Mouse (Mus musculus) lung, postnatal 25 days (tissue): Measurements from ENCODE around the gene Plekha6.

ENCODE experiments used
- DNase-seq: peaks from one replicate; pipeline ENCODE4 v3.0.0; 2022; ENCODE audit warnings: low spot score

Plekha6 gene

DNA sequence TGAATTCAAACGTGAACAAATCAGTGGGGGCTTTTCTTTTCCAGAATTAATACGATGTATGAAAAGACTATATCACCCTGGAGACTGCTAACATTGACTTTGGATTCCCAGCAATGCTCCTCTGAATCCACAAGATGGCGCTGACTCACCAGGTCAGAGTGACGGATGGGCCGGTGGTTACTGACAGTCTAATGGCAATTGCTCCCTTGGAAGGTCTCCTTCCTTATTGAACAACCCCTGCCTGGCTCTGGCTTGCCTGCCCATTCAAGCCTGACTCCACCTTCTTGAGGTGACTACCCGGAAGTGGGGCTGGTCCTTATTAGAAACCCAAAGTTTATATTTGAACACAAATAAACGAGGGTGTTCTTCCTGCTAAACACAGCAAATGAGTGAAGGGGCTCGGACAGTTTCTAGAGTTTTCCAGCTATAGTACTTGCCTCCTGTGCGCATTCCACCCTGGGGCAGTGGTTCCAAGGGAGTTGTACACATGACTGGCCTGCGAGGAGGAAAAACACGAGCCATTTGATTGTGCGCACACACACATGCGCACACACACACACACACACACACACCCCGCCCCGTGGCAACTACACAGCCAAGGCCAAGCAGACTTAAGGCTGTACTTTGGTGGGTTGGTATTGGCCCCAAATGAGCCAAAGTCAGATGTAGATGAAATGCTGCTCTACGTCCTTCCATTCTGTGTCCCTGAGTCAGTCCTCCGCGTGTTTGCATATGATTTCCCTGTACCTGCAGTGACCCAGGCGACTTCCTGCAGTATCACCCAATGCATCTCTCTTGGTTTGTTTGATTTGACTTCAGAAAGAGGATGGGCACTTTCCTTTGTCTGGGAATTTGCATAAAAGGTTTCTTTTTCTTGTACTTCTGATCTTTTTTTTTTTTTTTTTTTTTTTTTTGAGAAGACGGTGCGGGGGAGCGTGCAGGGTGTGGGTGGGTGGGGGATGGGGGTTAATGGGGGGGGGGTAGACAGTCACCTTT lies 17.7 kb upstream of the Plekha6 start:
- peak; percentile 69 for DNase-seq

DNA sequence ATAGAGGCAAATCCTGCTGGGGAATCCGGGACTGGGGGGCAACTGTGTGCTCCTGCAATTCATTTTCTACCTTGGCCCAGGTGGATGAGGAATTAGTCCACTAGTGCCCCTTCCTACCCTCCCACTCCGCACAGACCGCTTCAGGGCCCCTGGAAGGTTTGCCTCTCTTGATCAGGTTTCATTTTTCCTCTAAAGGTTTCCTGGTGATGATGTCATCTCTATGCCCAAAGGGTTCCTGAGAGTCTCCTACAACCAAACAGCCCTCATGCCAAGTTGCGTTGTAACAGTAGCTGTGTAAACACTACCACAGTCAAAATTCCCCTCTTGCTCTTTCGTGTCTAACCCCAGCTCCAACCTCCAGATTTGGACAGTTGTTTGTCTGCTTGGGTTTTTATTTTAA lies 16.7 kb upstream of the Plekha6 start:
- DNase-seq, result peak; percentile 50

DNA sequence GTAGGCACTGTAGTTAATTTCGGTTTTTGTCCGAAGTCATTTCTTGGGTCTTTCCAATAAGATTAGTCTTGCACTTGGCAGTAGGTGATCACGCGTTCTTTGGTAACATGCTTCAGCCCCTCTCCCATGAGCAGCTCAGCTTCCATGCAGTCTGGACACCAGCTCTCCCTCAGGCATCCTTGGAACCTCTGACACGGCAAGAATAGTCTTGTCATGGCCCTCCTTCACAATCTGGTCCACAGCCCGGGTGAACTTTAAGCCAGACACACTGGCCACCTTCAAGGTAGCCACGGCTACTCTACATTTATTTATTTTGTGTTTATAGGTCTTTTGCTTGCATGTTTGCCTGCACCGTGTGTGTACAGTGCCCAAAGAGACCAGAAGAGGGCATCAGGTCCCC lies 15.9 kb upstream of the Plekha6 start:
- DNase-seq, result no peak

DNA sequence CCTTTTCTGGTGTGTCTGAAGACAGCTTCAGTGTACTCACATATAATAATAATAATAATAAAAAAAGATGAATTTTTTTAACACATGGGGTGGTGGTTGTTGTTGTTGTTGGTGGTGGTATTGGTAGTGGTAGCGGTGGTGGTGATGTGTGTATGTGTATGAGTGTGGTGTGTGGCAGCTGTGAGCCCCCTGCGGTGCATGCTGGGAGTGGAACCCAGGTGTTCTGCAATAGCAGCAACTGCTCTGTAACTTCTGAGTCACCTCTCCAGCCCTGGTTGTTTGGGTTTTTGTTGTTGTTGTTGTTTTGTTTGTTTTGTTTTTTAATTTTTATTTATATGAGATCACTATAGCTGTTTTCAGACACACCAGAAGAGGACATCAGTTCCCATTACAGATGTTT lies 13.5 kb upstream of the Plekha6 start:
- no peak for DNase-seq

DNA sequence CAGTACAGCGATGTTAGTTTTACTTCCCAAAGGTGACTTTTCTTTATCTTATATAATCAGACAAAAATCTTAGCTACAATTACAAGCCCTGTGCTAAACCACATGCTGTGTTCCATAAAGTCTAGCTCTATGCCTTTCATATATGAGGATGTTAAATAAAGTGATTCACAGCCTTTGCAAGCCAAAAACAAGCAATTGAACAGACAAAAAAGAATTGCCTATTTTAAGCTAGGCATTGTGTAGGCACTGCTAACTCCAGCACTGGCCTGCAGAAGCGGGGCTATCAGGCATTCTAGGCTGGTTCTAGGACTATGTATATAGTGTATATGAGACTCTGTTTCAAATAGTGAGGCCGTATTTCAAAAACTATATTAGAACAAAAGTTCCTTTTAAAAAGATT lies 11.8 kb upstream of the Plekha6 start:
- DNase-seq, result no peak

DNA sequence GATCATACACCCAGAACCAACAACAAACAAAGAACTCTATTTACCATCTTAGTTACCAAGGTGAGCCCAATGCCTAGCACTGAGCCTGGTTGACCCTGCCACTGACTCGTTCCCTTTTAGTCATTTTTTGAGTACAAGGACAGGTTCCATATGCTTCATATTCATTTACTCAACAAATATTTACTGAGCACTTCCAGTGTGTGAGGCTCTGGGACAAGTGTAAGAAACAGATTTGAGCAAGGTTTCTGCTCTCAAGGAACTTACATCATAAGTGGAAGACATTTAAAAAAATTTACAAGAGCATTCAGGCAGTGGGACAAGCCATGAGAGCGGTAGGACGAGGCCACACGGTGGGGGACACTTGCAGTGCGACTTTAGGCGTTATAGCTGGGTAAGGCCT lies 8.7 kb upstream of the Plekha6 start:
- no peak for DNase-seq

DNA sequence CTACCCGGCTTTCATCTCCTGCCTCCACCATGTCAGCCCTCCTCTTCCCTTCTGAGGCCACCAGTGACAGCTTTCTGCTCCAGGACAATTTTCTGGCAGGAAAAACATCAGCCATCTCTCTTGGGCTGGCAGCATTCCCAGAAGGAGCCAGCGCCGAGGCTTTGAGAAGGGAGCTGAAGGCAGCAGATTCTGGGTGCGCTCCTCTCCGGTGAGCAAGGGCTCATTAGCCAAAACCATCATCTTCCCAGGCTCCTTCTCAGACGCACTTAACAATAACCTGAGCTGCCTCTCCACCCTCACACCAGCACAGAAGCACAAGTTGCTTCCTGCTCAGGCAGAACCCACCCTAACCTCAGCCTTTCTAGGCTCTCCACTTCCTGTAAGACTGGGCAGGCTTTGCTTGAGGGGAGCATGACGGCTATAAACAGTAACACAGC lies 4.9 kb upstream of the Plekha6 start:
- peak; percentile 40 for DNase-seq

DNA sequence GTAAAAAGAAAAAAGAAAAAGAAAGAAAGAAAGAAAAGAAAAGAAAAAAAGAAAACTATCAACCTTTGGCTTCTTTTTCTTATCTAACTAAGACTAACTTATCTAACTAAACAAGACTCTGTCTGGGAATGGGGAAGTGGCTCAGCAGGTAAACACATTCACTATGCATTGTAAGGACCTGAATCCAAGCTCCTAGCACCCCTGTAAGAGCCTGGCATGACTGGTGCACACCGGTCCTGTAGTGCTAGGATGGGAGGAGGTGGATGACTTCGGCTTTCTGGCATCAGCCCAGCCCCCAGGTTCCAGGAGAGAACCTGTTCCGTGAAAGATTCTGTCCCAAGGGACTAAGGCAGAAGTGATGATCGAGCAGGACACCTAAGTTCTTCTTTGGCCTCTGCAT lies 2.5 kb upstream of the Plekha6 start:
- DNase-seq, result no peak

DNA sequence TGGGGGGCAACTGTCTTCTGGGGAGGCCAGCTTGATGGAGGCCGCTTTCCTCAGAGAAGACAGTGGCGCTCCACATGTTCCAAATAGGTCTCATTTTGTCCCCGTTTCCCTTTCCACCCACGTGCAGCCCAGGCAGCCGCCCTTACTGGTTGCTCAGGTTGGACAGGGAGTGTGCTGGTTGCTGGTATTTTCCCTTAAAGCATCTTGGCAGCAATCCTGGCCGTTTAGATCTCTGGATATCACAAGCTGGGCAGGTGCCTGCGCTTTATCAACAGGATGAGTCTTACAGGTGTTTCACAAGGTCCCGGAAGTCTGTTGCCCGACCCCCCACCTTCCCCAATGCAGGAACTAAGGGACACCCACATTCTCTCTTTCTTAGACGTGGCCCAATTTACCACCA lies 2.0 kb upstream of the Plekha6 start:
- no peak for DNase-seq

DNA sequence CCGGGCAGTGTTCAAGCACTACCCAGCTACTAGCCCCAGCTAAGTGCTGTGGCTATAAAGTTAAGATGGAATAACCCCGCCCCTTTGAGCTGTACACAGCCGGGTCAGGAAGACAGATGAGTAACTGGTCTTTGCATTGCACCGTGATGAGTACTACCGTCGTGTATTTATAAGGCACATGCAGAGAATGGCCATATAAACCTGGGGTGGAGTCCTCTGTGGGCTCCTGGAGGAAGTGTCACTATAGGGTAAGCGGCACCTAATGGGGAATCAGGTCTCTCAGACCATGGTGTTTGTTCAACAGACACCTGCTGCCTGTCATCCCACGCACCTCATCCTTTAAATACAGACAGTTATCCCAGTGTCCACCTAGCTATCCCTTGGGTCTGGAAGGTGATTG lies 1.0 kb upstream of the Plekha6 start:
- no peak for DNase-seq

DNA sequence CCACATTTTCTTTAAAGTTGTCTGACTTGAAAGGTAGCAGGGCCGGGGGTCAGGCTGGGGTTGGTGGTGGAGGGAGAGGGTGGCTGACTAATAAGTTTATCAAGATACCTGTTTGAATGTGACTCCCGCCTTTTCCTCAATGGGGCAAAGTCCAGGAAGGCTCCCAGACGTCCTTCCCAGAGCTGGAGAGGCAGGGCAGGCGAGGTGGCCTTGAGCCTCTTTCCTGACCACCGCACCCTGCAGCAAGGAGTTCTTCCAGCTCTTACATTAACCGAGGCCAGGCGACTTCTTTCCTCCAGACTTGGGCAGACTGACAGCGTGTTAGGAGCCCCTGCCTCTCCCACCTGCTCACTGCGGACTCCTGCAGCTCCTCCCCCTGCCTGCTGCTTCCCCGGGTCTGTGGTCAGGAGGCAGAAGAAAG lies 591 bp downstream of the Plekha6 start:
- DNase-seq, result no peak

DNA sequence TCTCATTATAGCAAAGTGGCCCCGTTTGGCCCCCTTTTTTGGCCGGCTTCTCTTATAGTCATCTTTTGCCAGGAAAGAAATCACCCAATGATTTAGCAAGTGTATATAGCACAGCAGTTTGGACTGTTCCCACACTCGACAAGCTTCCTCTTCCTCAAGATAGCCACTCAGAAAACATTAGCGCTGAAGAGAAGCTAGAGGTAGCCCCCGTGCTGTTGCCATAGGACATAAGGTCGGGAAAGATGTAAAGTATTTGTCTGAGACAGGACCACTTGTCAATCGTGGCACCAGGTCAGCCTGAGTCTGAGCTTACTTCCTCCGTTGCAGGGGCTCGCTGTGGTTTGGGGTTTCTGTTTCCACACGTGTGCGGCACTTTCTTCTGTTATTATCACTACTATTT lies 1.1 kb downstream of the Plekha6 start:
- no peak for DNase-seq

DNA sequence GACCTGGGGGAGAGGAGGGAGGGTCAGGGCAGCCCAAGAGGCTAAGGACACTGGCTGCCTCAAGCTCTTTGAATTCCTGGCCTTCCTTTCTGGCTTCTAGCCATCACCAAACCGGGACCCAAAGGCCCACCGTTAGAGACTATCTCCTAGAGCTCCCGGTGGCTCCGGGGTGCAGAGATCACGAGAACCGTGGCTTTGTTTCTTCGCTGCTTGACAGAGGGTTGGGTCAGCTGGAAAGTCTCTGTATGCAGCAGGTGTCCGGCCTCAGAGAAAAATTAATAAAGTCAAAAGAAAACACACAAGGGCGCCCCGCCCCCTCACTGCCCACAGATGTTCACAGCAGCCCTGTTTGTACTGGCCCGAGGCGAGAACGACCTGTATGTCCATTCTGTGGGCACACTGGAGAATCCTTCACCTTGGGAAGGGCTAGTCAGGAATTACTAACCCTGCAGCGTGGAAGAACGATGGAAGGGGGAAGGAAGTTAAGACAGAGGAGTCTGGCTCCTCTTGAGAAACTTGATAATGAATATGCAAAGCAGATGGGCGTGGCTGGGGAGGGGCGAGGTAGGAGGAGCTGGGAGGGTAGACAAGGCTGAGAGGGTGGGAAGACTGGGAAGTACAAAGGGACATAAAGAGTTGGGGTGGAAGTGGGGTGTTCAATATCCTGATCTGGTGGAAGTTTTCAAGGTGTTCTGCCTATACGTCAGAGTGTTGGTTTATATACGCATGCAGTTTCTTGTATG lies 4.5 kb downstream of the Plekha6 start:
- no peak for DNase-seq

DNA sequence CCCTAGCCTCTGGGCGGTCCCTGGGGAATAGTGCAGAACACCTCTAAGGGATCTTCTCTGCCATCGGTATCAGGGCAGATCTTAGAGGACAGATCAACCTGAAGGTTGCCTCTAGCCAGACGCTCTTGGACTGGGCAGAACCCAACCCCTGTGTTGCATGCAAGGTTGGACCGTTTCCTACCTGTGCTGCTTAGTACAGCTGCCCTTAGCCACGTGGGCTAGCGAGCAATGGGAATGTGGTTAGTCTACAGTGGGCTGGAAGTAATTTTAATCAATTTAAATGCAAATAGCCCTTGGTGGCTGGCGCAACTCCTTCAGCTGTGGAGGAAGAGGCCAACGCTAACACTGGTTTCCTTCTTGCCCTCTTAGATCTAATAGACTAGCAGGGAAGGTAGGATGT lies 6.2 kb downstream of the Plekha6 start:
- no peak for DNase-seq

DNA sequence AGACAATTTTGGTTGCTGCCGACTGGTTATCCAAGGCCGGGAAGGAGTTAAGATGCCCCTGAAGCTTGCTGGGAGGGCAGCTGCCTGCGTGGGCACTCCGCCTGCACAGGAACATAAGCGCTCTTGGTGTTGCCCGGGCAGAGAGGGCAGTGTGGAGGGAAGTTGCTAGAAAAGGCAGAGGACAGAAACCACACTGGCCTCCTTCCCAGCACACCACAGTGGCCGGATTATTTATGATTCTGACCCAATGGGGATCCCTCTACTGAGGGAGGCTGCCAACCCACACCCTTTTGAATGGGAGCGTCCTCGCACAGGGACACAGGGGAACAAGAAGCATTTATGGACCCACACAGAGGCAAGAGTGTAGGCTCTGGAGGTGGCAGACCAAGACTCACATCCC lies 7.3 kb downstream of the Plekha6 start:
- DNase-seq, result no peak

DNA sequence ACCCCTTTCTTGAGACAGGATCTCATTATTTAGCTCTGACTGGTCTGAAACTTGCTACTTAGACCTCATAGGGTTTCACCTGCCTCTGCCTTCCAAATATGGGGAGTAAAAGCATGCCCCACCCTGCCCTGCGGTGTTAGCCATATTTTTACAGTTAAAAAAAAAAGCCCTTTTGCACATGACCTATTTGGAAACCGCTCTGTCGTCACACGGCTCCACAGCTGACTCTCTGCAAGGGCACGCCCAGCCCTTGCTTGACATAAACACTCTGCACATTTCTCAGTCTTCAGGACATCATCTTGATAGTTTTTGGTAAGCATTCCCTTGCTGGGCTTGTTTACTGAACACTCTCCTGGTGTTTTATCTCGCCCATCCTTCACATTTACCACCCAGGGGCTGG lies 11.1 kb downstream of the Plekha6 start:
- DNase-seq, result no peak

DNA sequence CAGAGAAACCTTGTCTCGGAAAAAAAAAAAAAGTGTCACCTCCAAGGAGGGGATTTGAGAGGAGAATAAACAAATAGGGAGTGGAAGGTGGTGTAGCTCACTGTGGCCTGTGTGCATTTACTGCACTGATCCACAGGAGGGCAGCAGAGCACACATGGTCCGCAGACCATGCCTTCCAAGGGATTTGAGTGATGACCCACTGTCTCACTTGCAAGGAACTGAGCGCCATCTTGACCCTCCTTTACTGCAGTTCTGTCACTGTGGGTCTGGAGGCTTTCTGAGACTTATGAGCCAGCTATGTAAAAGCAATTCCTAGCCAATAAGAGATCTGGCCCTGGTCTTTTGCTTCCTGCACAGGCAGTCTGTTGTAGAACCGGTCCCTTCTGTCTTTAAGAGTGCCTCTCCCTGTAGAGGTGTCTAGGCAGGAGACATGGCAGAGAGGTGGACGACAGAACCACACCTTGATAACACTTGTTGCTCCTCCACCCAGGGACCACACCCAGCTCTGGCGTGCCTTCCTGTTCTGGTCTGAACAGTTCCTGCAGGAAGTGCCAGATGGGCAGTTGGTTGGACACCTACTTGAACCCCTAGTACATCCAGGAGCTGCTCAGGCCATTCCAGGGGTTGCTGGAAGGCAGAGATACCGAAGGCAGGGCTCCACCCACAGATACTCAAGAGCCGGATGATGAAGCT lies 13.6 kb downstream of the Plekha6 start:
- peak; percentile 59 for DNase-seq

DNA sequence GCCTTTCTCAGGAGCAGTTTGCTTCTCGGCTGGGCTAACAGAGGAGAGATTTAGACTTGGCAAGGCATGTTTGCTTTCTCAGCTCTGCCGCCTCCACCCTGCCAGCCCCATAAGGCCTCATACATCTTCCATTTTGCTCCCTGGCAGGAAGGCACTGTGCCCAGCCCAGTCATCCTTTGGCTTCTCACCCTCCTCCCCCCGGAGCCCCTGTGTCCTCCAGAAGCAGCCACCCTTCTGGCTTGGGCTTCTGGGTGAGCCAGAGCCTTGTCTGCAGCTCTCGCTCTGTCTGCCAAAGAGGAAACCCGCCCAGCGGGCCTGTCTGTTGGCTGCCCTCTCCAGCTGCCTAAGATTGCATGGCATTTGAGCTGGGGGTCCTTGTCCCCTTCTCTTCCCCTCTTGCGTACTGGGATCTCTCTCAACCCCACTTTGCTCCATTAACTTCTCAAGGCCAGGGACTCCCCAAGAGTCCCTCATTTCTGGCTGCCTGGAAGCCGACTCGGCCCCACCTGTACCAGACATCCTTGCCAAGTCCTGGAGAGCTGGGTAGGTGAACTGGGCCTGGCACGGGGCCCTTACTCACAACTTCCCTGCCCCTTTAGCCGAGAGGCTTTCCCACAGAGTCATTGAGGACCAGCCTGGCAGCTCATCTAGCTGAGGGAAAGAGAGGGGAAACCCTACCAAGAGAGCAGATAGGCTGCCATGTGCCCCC lies 14.9 kb downstream of the Plekha6 start:
- peak; percentile 66 for DNase-seq

DNA sequence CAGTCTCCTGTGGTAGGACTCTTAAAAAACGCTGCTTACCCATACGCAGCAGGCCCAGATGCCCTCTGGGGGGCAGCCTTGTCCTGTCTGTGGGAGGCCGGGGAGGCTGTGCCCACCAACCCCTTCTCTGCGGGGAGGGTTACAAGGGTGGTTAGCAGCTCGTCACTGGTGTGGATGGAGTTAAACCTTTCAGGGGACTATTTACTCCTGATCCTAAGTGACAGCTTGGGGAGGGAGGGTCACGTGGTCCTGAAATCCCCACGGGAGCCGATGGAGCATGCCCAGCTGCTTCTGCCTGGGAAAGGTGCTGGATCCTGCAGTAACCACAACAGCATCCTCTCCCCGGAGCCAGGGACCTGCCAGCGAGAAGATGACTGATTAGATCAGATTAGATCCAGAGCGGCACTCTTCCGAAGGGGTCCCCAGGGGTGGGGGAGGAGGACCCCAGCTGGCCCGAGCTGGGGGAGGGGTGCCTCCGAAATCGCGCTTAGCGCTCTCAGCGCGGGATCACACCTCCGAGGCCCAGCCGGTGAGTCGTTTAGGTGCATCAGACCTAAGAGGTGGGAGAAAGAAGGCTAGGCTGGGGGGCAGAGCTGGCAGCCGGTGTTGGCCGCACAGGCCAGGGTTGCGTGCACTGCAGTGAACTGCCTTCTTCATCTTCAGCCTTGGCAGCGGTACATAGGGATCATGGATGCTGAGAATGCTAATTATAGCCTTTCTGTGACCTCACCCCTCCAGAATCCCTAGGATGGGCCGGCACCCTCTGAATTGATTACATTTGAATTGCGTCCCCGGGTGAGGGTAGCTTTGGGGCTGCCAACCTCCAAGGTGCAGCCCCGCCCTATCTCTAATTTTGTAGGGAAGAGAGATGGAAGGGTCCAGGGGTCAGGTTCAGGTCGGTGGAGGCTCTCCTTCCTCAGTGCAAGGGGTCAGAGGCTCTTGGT lies 17.3 kb downstream of the Plekha6 start:
- DNase-seq, result peak; percentile 46

DNA sequence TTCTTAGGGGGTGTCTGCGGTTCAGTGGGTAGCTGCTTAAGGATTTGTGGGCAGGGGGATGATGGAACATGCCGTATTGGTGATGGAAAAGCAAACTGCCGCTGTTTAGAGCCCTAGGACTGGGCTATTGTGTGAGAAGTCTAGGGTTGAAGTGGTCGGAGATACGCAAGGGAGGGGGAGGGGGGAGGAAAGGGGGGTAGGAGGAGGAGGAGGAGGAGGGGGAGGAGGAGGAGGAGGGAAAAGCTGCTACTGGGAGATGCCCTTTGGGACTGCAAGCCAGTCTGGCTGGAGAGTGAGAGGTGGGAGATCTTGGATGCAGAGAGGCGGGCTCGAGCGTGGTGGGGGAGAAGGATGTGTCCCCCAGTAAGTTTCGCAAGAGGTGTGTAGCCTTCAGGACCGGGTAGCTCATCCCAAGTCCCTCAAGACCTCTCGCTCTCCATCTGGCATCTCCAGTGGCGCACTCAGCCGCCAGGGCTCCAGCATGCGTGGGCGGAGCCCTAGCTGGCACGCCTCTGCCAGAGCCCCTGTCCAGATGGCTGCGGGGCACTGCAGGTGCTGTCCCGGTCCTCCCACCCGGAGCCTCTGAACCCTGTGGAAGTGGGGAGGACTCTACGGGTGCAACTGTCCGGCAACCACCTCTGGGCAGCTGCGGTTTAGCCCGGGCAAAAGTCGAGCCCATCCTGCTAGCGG lies 18.2 kb downstream of the Plekha6 start:
- DNase-seq, result no peak
